Mouse (Mus musculus) liver, embryonic 14.5 days (tissue): ENCODE measurements around the gene Tmed10. TPM values are rescaled to one million over a fixed set of nuclear protein-coding genes. Genes with fewer than 3 reads are reported as not detected.

Experiments used
- ATAC-seq: fragments of 200-750 bp; cut with Nextera tagmentation; 2 replicates; pipeline ENCODE4 v1.8.0; 2017; ENCODE audit warnings: moderate number of reproducible peaks, mild to moderate bottlenecking, moderate library complexity; ENCODE audit not compliant: insufficient read depth
- DNase-seq, 3 experiments: peaks; one replicate each; pipeline ENCODE4 v3.0.0-alpha.2; 2012 to 2013; ENCODE audit warnings: low read depth in 3 of 3, low spot score in 3 of 3
- H3K27ac ChIP-seq: fragments of 300-500 bp; sonication (generic); 2 replicates; pipeline ENCODE4 v1.5.1; 2014; ENCODE audit warnings: moderate library complexity, mild to moderate bottlenecking, control low read depth, inconsistent platforms
- H3K27me3 ChIP-seq: fragments of 300-500 bp; sonication (generic); 2 replicates; pipeline ENCODE4 v1.6.1; 2014; ENCODE audit warnings: mild to moderate bottlenecking, low read length, moderate library complexity; ENCODE audit not compliant: control insufficient read depth, insufficient read depth
- H3K36me3 ChIP-seq: fragments of 300-500 bp; sonication (generic); replicated peaks from 2 replicates; pipeline ENCODE4 v1.6.1; 2014; ENCODE audit warnings: low read depth; ENCODE audit not compliant: control insufficient read depth, insufficient read depth
- H3K4me1 ChIP-seq, 2 experiments: fragments of 200-500 bp in 1 of 2; fragments of 300-500 bp in 1 of 2; sonication (generic) in 1 of 2; replicated peaks; 2 replicates each; pipeline ENCODE4 v1.6.1; 2012 to 2014; ENCODE audit warnings: antibody characterized with exemption in 1 of 2, inconsistent platforms in 1 of 2, low read length in 1 of 2; ENCODE audit not compliant: control insufficient read depth in 2 of 2, insufficient read depth in 2 of 2
- H3K4me2 ChIP-seq: fragments of 300-500 bp; sonication (generic); 2 replicates; pipeline ENCODE4 v1.6.1; 2014; ENCODE audit warnings: low read depth, mild to moderate bottlenecking, control low read depth, moderate library complexity
- H3K4me3 ChIP-seq, 2 experiments: fragments of 200-500 bp in 1 of 2; fragments of 300-500 bp in 1 of 2; sonication (generic) in 1 of 2; 2 replicates each; pipeline ENCODE4 v1.5.1; 2012 to 2014; ENCODE audit warnings: low read depth in 2 of 2, low read length in 2 of 2, mild to moderate bottlenecking in 2 of 2, control low read depth in 1 of 2, inconsistent platforms in 1 of 2, moderate library complexity in 1 of 2; ENCODE audit not compliant: insufficient read depth in 1 of 2
- H3K9ac ChIP-seq: fragments of 300-500 bp; sonication (generic); replicated peaks from 2 replicates; pipeline ENCODE4 v1.6.1; 2014; ENCODE audit warnings: mild to moderate bottlenecking, control low read depth, moderate library complexity
- H3K9me3 ChIP-seq: fragments of 300-500 bp; sonication (generic); 2 replicates; pipeline ENCODE4 v1.6.1; 2016; ENCODE audit warnings: low read length, mixed read lengths; ENCODE audit not compliant: control insufficient read depth
- CTCF ChIP-seq: IDR thresholded peaks from 2 replicates; pipeline ENCODE4 v1.5.1; 2016; ENCODE audit warnings: antibody characterized with exemption, low read depth, control low read depth
- EP300 ChIP-seq: IDR thresholded peaks from 2 replicates; pipeline ENCODE4 v1.6.1; 2016; ENCODE audit warnings: antibody characterized with exemption, low read depth
- WGBS: fragments of 180-500 bp; shearing (Covaris S2); extraction: QIAGEN DNeasy Blood & Tissue Kit; methylation state at CpG from one replicate; pipeline ENCODE4 v1.1.7; 2014; ENCODE audit not compliant: insufficient replicate concordance; 5-methylcytosine and 5-hydroxymethylcytosine counted together
- polyA plus RNA-seq, 2 experiments: library from polyadenylated mRNA; depleted of rRNA in 1 of 2; stranded (reverse) in 1 of 2; unstranded in 1 of 2; fragments of >200 nt; fragmentation: Nextera tagmentation in 1 of 2; extraction: Ambion mirVana in 1 of 2; gene quantifications; 2 replicates each; pipeline versions ENCODE4 v1.2.1 to v1.2.3; 2012 to 2014

Gene Tmed10
- polyA plus RNA-seq, 2 experiments: 67.2 to 175 TPM

DNA sequence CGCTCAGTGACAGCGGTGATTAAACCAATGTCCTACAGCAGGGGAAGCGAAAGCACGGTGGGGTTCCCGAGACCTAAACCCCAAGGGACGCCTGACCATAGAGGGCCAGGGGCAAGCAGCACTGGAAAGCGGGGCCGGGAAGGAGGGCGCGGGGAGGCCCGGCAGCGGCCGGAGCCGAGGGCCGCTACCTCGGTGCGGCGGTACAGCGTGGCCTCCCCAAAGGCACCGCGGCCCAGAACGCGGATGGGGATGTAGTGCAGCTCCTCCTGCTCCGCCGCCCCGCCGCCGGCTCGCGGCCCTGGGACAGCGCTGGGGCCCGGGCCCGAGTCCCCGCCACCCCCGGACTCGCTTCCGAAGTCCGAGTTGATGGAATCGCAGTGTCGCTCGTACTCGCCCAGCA lies 35.8 kb downstream of the Tmed10 start:
- WGBS: under 1% methylated on average over 42 of the region's 42 CpGs
- ATAC-seq (peak; percentile 71), DNase-seq (peak in 1 of 3 experiments; percentile 16)
- Histone ChIP-seq H3K36me3 (peaks cover 12% of the 10 kb centered on the region), H3K9ac (peak overlapping the region; percentile 80), H3K27me3 (no peaks in the 10 kb centered on the region), H3K9me3 (no peaks in the 10 kb centered on the region), H3K4me2 (peak overlapping the region; percentile 86), H3K27ac (peak overlapping the region; percentile 57), H3K4me3 (peak overlapping the region; percentile 85 to 88), H3K4me1 (peaks cover 15 to 20% of the 10 kb centered on the region in 2 experiments)
- TF ChIP-seq EP300: no peak
- TF ChIP-seq CTCF: no peak

GRCm38 (mm10) chr12:85337567-85338311 lies 36.9 kb downstream of the Tmed10 start:
- peak overlapping the region; percentile 57; the same call in 1 of the 2 replicates for H3K27ac ChIP-seq
- ATAC-seq: peak; percentile 33; the same call in 1 of the 2 replicates

GRCm38 (mm10) chr12:85330153-85330552 lies 44.5 kb downstream of the Tmed10 start:
- Histone ChIP-seq H3K4me2 (no peak overlapping the region), H3K4me3 (no peak overlapping the region), H3K9me3 (no peaks in the 10 kb centered on the region), H3K36me3 (peaks cover 63% of the 10 kb centered on the region), H3K27ac (no peak overlapping the region), H3K4me1 (no peaks in the 10 kb centered on the region), H3K9ac (no peak overlapping the region), H3K27me3 (no peaks in the 10 kb centered on the region)
- whole genome bisulfite sequencing: 82% methylated on average over 7 of the region's 7 CpGs
- no peak for DNase-seq
- ATAC-seq: no peak
- no peak for TF ChIP-seq CTCF
- no peak for TF ChIP-seq EP300

More at GRCm38 (mm10) chr12:85337567-85338311, 36.9 kb downstream of the Tmed10 start:
- WGBS: 39% methylated on average over 6 of the region's 6 CpGs
- Histone ChIP-seq H3K9me3 (no peaks in the 10 kb centered on the region), H3K4me2 (peak overlapping the region; percentile 86), H3K9ac (peak overlapping the region; percentile 80), H3K4me3 (peak overlapping the region; percentile 85 to 88), H3K27me3 (no peaks in the 10 kb centered on the region), H3K36me3 (peaks cover 16% of the 10 kb centered on the region), H3K4me1 (peaks cover 15 to 20% of the 10 kb centered on the region in 2 experiments)
- peak; percentile 33 to 58 (median 34) for DNase-seq
- TF ChIP-seq CTCF: no peak
- no peak for TF ChIP-seq EP300

DNA sequence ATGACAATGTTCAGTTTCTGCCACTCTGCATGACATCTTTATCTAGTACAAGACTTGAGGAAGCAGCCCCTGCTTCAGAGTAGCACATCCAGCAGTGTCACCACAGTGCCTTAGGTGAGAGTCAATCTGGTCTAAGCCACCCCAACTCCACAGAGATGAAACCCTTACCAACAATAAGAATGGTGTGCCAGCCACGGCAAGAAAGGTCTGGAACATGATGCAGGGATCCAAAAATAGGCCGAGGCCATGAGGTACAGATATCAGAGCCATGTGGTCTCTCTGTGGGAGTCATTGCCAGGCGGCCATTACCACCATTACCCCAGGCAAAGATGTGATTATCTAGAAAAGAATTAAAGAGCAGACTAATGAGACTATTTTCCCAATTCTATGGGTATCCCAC lies 66.0 kb downstream of the Tmed10 start:
- DNase-seq (no peak), ATAC-seq (no peak)
- Histone ChIP-seq H3K27me3 (no peaks in the 10 kb centered on the region), H3K9ac (no peak overlapping the region), H3K4me2 (no peak overlapping the region), H3K4me3 (no peak overlapping the region), H3K4me1 (no peaks in the 10 kb centered on the region), H3K9me3 (no peaks in the 10 kb centered on the region), H3K27ac (no peak overlapping the region), H3K36me3 (peaks cover 52% of the 10 kb centered on the region)
- TF ChIP-seq EP300: no peak
- TF ChIP-seq CTCF: no peak
- 70% methylated on average over 3 of the region's 3 CpGs for WGBS

GRCm38 (mm10) chr12:85305247-85305892 lies 69.3 kb downstream of the Tmed10 start:
- H3K27ac ChIP-seq: no peak overlapping the region
- ATAC-seq (peak; percentile 62; the same call in 1 of the 2 replicates), DNase-seq (peak; percentile 61 to 69 (median 64))
- TF ChIP-seq CTCF (peak; percentile 99), EP300 (no peak)
- peaks cover 71% of the 10 kb centered on the region for H3K36me3 ChIP-seq
- peak overlapping the region; percentile 32; a peak in 2 of 4 replicates for H3K4me3 ChIP-seq
- peak overlapping the region; percentile 49 for H3K4me2 ChIP-seq
- no peak overlapping the region for H3K9ac ChIP-seq
- WGBS: 39% methylated on average over 16 of the region's 16 CpGs
- no peaks in the 10 kb centered on the region for H3K4me1 ChIP-seq
- no peaks in the 10 kb centered on the region for H3K27me3 ChIP-seq
- no peaks in the 10 kb centered on the region for H3K9me3 ChIP-seq
